Comparison of ENCODE assay signal across 9 mouse cellular contexts in genomic region chr10:39665071-39665502, GRCm38 (mm10). TPM values are rescaled to one million over a fixed set of nuclear protein-coding genes. Genes with fewer than 3 reads are reported as not detected.
DNase-seq lines count a peak whose midpoint lies in the region; ATAC-seq lines count a peak whose summit lies in the region.
"Had no signal": no experiment of that assay in that cellular context is flagged by ENCODE, and none has a peak within 500 bp of the region (broad histone marks: within the 10 kb centered on the region; RNA-seq: fewer than 3 reads in every experiment).

No protein-coding gene starts in this region.

- H3K4me3 ChIP-seq in forebrain, embryonic 14.5 days (ENCODE audit: low read depth, low read length) = no peak overlapping the region
- no peak overlapping the region for H3K4me3 ChIP-seq in forebrain, embryonic 11.5 days (ENCODE audit: low read depth, low read length)
- no peak overlapping the region for H3K4me3 ChIP-seq in limb, embryonic 15.5 days
- no peak overlapping the region for H3K4me3 ChIP-seq in limb, embryonic 10.5 days
- no peak overlapping the region for H3K4me3 ChIP-seq in midbrain, embryonic 16.5 days (ENCODE audit: low read depth, low read length)
- H3K4me3 ChIP-seq: liver, embryonic 15.5 days had no signal

- no peaks in the 10 kb centered on the region for H3K27me3 ChIP-seq in forebrain, embryonic 14.5 days (replicated peaks; ENCODE audit: control insufficient read depth, insufficient read depth, low read length)
- H3K27me3 ChIP-seq in forebrain, embryonic 11.5 days (ENCODE audit: control insufficient read depth, insufficient read depth, low read length) = no peaks in the 10 kb centered on the region
- no peaks in the 10 kb centered on the region for H3K27me3 ChIP-seq in limb, embryonic 15.5 days
- no peaks in the 10 kb centered on the region for H3K27me3 ChIP-seq in limb, embryonic 10.5 days (ENCODE audit: low read depth, poor library complexity, severe bottlenecking)
- no peaks in the 10 kb centered on the region for H3K27me3 ChIP-seq in midbrain, embryonic 16.5 days (ENCODE audit: control insufficient read depth, insufficient read depth, low read depth, low read length)
- H3K27me3 ChIP-seq: liver, embryonic 15.5 days had no signal

- H3K27ac ChIP-seq in forebrain, embryonic 14.5 days (ENCODE audit: low read depth, low read length) = peak overlapping the region; percentile 11; the same call in 1 of the 2 replicates
- no peak overlapping the region for H3K27ac ChIP-seq in forebrain, embryonic 11.5 days (ENCODE audit: low read depth, low read length)
- 0 out of 2 replicates have a peak overlapping the region, but pooled peaks have one; percentile 54 for H3K27ac ChIP-seq in limb, embryonic 15.5 days
- no peak overlapping the region for H3K27ac ChIP-seq in limb, embryonic 10.5 days
- H3K27ac ChIP-seq in midbrain, embryonic 16.5 days (ENCODE audit: low read length) = peak overlapping the region; percentile 55; the same call in 1 of the 2 replicates
- H3K27ac ChIP-seq: liver, embryonic 15.5 days had no signal

- peak; percentile 46 for DNase-seq in forebrain, embryonic 14.5 days (ENCODE audit: low spot score)
- DNase-seq in forebrain, embryonic 11.5 days (ENCODE audit: low spot score) = no peak
- DNase-seq in limb, embryonic 10.5 days (ENCODE audit: low spot score) = no peak
- peak; percentile 80 to 87 for DNase-seq in cerebellum, postnatal 14 days
- DNase-seq in retina, postnatal 1 day = no peak
- no peak for DNase-seq in ovary, postnatal 14 days (ENCODE audit: low spot score)

- H3K36me3 ChIP-seq in forebrain, embryonic 14.5 days (ENCODE audit: control insufficient read depth, insufficient read depth, low read length) = peaks cover 5% of the 10 kb centered on the region; the same call in 1 of the 2 replicates
- no peaks in the 10 kb centered on the region for H3K36me3 ChIP-seq in forebrain, embryonic 11.5 days (ENCODE audit: control insufficient read depth, insufficient read depth, low read length)
- peaks cover 5% of the 10 kb centered on the region; the same call in 1 of the 2 replicates for H3K36me3 ChIP-seq in limb, embryonic 15.5 days
- peaks cover 12% of the 10 kb centered on the region for H3K36me3 ChIP-seq in limb, embryonic 10.5 days
- no peaks in the 10 kb centered on the region for H3K36me3 ChIP-seq in midbrain, embryonic 16.5 days (ENCODE audit: control insufficient read depth, insufficient read depth, low read length)
- H3K36me3 ChIP-seq: liver, embryonic 15.5 days had no signal

- no peaks in the 10 kb centered on the region for H3K9me3 ChIP-seq in forebrain, embryonic 14.5 days (replicated peaks; ENCODE audit: control insufficient read depth, low read length)
- H3K9me3 ChIP-seq in forebrain, embryonic 11.5 days (ENCODE audit: control insufficient read depth, low read length) = no peaks in the 10 kb centered on the region
- no peaks in the 10 kb centered on the region for H3K9me3 ChIP-seq in limb, embryonic 15.5 days
- no peaks in the 10 kb centered on the region for H3K9me3 ChIP-seq in limb, embryonic 10.5 days (replicated peaks)
- H3K9me3 ChIP-seq in midbrain, embryonic 16.5 days (replicated peaks; ENCODE audit: control insufficient read depth, low read length, poor library complexity, severe bottlenecking) = no peaks in the 10 kb centered on the region
- H3K9me3 ChIP-seq: liver, embryonic 15.5 days had no signal

- H3K4me1 ChIP-seq in forebrain, embryonic 14.5 days (ENCODE audit: control insufficient read depth, insufficient read depth, low read length) = peaks cover 12% of the 10 kb centered on the region
- peaks cover 5% of the 10 kb centered on the region for H3K4me1 ChIP-seq in forebrain, embryonic 11.5 days (replicated peaks; ENCODE audit: control insufficient read depth, insufficient read depth, low read length)
- H3K4me1 ChIP-seq in limb, embryonic 15.5 days = peaks cover 18% of the 10 kb centered on the region
- peaks cover 41% of the 10 kb centered on the region for H3K4me1 ChIP-seq in limb, embryonic 10.5 days
- peaks cover 18% of the 10 kb centered on the region for H3K4me1 ChIP-seq in midbrain, embryonic 16.5 days (ENCODE audit: control insufficient read depth, insufficient read depth, low read length)
- H3K4me1 ChIP-seq: liver, embryonic 15.5 days had no signal

- H3K9ac ChIP-seq in forebrain, embryonic 14.5 days (ENCODE audit: low read length) = no peak overlapping the region
- H3K9ac ChIP-seq in forebrain, embryonic 11.5 days (ENCODE audit: low read length) = no peak overlapping the region
- no peak overlapping the region for H3K9ac ChIP-seq in limb, embryonic 15.5 days
- no peak overlapping the region for H3K9ac ChIP-seq in midbrain, embryonic 16.5 days (ENCODE audit: low read depth, low read length)
- H3K9ac ChIP-seq: liver, embryonic 15.5 days had no signal

- WGBS in forebrain, embryonic 14.5 days = 61% methylated on average over 4 of the region's 4 CpGs
- whole genome bisulfite sequencing in forebrain, embryonic 11.5 days = 83% methylated on average over 4 of the region's 4 CpGs
- WGBS in limb, embryonic 15.5 days = 55% methylated on average over 4 of the region's 4 CpGs
- WGBS in limb, embryonic 10.5 days = 81% methylated on average over 4 of the region's 4 CpGs
- 67% methylated on average over 4 of the region's 4 CpGs for WGBS in midbrain, embryonic 16.5 days

- no peak for ATAC-seq in forebrain, embryonic 14.5 days
- ATAC-seq in forebrain, embryonic 11.5 days (replicated peaks; ENCODE audit: low FRiP score) = no peak
- no peak for ATAC-seq in limb, embryonic 15.5 days (ENCODE audit: insufficient number of reproducible peaks, low FRiP score, low TSS enrichment, low read depth)
- peak; percentile 33; the same call in 1 of the 2 replicates for ATAC-seq in midbrain, embryonic 16.5 days

- no peak overlapping the region for H3K4me2 ChIP-seq in forebrain, embryonic 14.5 days (ENCODE audit: low read length)
- no peak overlapping the region for H3K4me2 ChIP-seq in forebrain, embryonic 11.5 days (ENCODE audit: low read depth, low read length, severe bottlenecking)
- no peak overlapping the region for H3K4me2 ChIP-seq in limb, embryonic 15.5 days
- no peak overlapping the region for H3K4me2 ChIP-seq in midbrain, embryonic 16.5 days (ENCODE audit: low read length)
- H3K4me2 ChIP-seq: liver, embryonic 15.5 days had no signal

RNA-seq across cellular contexts. Expression of gene Traf3ip2, which starts 52.4 kb away (rescaled TPM):
- polyA plus RNA-seq in forebrain, embryonic 14.5 days (2014; fragmentation: Nextera tagmentation; extraction: Ambion mirVana) = 4.8 and 5.7 TPM in 2 replicates
- 3.8 and 5.4 TPM in 2 replicates for polyA plus RNA-seq in forebrain, embryonic 11.5 days (2014; fragmentation: Nextera tagmentation; extraction: Ambion mirVana)
- polyA plus RNA-seq in limb, embryonic 15.5 days (2015; fragmentation: Nextera tagmentation; extraction: Ambion mirVana) = 14.9 and 15.5 TPM in 2 replicates
- 7.2 and 8.7 TPM in 2 replicates for polyA plus RNA-seq in limb, embryonic 10.5 days (2016; fragmentation: Nextera tagmentation; extraction: Ambion mirVana)
- polyA plus RNA-seq in midbrain, embryonic 16.5 days (2015; fragmentation: Nextera tagmentation; extraction: Ambion mirVana) = 5.2 and 6.7 TPM in 2 replicates

Comparison
In these comparisons a context has a peak if more than half of its experiments do, and no peak if none do; other contexts are left out.
1. DNase-seq: peak in forebrain, embryonic 14.5 days (single experiment) and cerebellum, postnatal 14 days (2 of 2); none in forebrain, embryonic 11.5 days (single experiment), limb, embryonic 10.5 days (single experiment), retina, postnatal 1 day (single experiment) and ovary, postnatal 14 days (single experiment).
2. H3K27ac ChIP-seq: peak in forebrain, embryonic 14.5 days (single experiment), limb, embryonic 15.5 days (single experiment) and midbrain, embryonic 16.5 days (single experiment); none in forebrain, embryonic 11.5 days (single experiment) and limb, embryonic 10.5 days (single experiment).